In the genomic region with DNA sequence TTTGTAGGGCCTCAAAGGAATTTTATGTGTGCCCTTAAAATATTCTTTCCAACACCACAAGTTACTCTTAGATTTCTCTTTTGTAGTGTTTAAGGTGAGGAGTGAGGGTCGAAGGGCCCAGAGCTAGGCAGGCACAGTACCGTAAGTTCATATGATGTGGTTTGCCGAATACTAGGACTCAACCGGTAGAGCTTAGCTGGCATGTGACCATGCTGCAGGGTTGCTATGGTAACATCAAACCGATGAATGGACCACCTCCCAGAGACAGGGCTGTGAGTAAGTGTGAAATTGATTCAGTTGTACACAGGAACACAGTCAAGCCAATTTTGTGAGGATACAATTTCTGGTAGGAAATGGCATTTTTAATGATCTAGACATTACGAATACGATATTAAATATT, we compare ENCODE assay signal across 11 mouse cellular contexts. TPM values are rescaled to one million over a fixed set of nuclear protein-coding genes. Genes with fewer than 3 reads are reported as not detected.
DNase-seq lines count a peak whose midpoint lies in the region; ATAC-seq and TF ChIP-seq lines count a peak whose summit lies in the region.
"Had no signal": no experiment of that assay in that cellular context is flagged by ENCODE, and none has a peak within 500 bp of the region (broad histone marks: within the 10 kb centered on the region; RNA-seq: fewer than 3 reads in every experiment).

No protein-coding gene starts in this region.

- no peak for TF ChIP-seq POLR2A in thymus, adult 2 months (IDR thresholded peaks at IDR 0.05; ENCODE audit: control insufficient read depth, extremely low read depth, insufficient read depth, low read length, poor library complexity)

- no peak overlapping the region for H3K9ac ChIP-seq in forebrain, embryonic 16.5 days (replicated peaks; ENCODE audit: low read depth, low read length)
- H3K9ac ChIP-seq: kidney, embryonic 15.5 days had no signal

- intact Hi-C loops in left cerebral cortex, postnatal 10 days (cut with DNase I): no loop called here
- intact Hi-C loops in left cerebral cortex, adult 2 months (cut with DNase I): no loop called here

- no peaks in the 10 kb centered on the region for H3K36me3 ChIP-seq in forebrain, embryonic 16.5 days (ENCODE audit: control insufficient read depth, insufficient read depth)
- H3K36me3 ChIP-seq in thymus, adult 2 months (ENCODE audit: control insufficient read depth, insufficient read depth, low read length): no peaks in the 10 kb centered on the region
- H3K36me3 ChIP-seq: kidney, embryonic 15.5 days had no signal

- WGBS in forebrain, embryonic 16.5 days: 31% methylated on average over 7 of the region's 7 CpGs
- WGBS in thymus, adult 2 months: 87% methylated on average over 7 of the region's 7 CpGs

- no peak overlapping the region for H3K27ac ChIP-seq in left cerebral cortex, adult 2 months
- H3K27ac ChIP-seq in forebrain, embryonic 16.5 days (ENCODE audit: low read length): no peak overlapping the region; the same call in 1 of the 2 replicates
- no peak overlapping the region for H3K27ac ChIP-seq in thymus, adult 2 months (ENCODE audit: control insufficient read depth, insufficient read depth, low read length)
- H3K27ac ChIP-seq: kidney, embryonic 15.5 days had no signal

- ATAC-seq in forebrain, embryonic 16.5 days: peak; percentile 92

- no peaks in the 10 kb centered on the region for H3K27me3 ChIP-seq in forebrain, embryonic 16.5 days (replicated peaks; ENCODE audit: control insufficient read depth, insufficient read depth, low read length)
- H3K27me3 ChIP-seq in thymus, adult 2 months (ENCODE audit: control insufficient read depth, insufficient read depth, low read length): no peaks in the 10 kb centered on the region
- H3K27me3 ChIP-seq: kidney, embryonic 15.5 days had no signal

- H3K4me2 ChIP-seq in forebrain, embryonic 16.5 days (ENCODE audit: low read length): no peak overlapping the region
- H3K4me2 ChIP-seq: kidney, embryonic 15.5 days had no signal

- H3K4me1 ChIP-seq in forebrain, embryonic 16.5 days (replicated peaks; ENCODE audit: control insufficient read depth, insufficient read depth, low read length): peaks cover 19% of the 10 kb centered on the region
- H3K4me1 ChIP-seq in thymus, adult 2 months (replicated peaks; ENCODE audit: control insufficient read depth, insufficient read depth, low read length): no peaks in the 10 kb centered on the region
- H3K4me1 ChIP-seq: kidney, embryonic 15.5 days had no signal

- TF ChIP-seq CTCF in left cerebral cortex, adult 2 months (IDR thresholded peaks at IDR 0.05): no peak
- no peak for TF ChIP-seq CTCF in thymus, adult 2 months (IDR thresholded peaks at IDR 0.05; ENCODE audit: borderline replicate concordance, control insufficient read depth, extremely low read depth, insufficient read depth, low read length, poor library complexity)

- H3K4me3 ChIP-seq in left cerebral cortex, adult 2 months: no peak overlapping the region
- no peak overlapping the region for H3K4me3 ChIP-seq in forebrain, embryonic 16.5 days (replicated peaks; ENCODE audit: low read length)
- no peak overlapping the region for H3K4me3 ChIP-seq in thymus, adult 2 months (ENCODE audit: control insufficient read depth, insufficient read depth, low read length)
- H3K4me3 ChIP-seq: kidney, embryonic 15.5 days had no signal

- DNase-seq in left cerebral cortex, postnatal 10 days (ENCODE audit: extremely low spot score in 1 of 2, low spot score in 2 of 2): peak; percentile 30 to 46
- no peak for DNase-seq in left cerebral cortex, adult 2 months (ENCODE audit: extremely low spot score in 1 of 2, low spot score in 2 of 2)
- peak; percentile 47 to 74 for DNase-seq in layer of hippocampus, postnatal 14 days (ENCODE audit: low spot score in 2 of 2)
- peak; percentile 73 to 77 for DNase-seq in right cerebral cortex, postnatal 10 days (ENCODE audit: low spot score in 2 of 2)
- DNase-seq in thymus, adult 2 months: no peak
- DNase-seq in adipocyte (ENCODE audit: low spot score): no peak
- DNase-seq in urinary bladder, adult 2 months (ENCODE audit: low spot score): no peak

- no peaks in the 10 kb centered on the region for H3K9me3 ChIP-seq in forebrain, embryonic 16.5 days (ENCODE audit: control insufficient read depth, low read length)
- H3K9me3 ChIP-seq: kidney, embryonic 15.5 days had no signal

RNA-seq across cellular contexts. Expression of a gene that starts 44.5 kb away (rescaled TPM):
- total RNA-seq in left cerebral cortex, postnatal 10 days (2021): 100 to 1,000 TPM in 1 of 2 experiments, 10 to 100 TPM in 1; 92.5 to 107 TPM
- 10 to 100 TPM; 30.5 to 38.7 TPM for total RNA-seq in left cerebral cortex, adult 2 months (2021)
- 3.4 and 5.8 TPM in 2 replicates for polyA plus RNA-seq in forebrain, embryonic 16.5 days (2015; fragmentation: Nextera tagmentation; extraction: Ambion mirVana)
- total RNA-seq in layer of hippocampus, postnatal 14 days (2021): 10 to 100 TPM; 50.5 to 51.3 TPM
- 0.61 and 0.66 TPM in 2 replicates for polyA plus RNA-seq in thymus, adult 2 months (2012; rRNA removed)
- 0.10 and 0.15 TPM in 2 replicates for polyA plus RNA-seq in urinary bladder, adult 2 months (2012; rRNA removed)
- total RNA-seq: liver, adult 2 months; monocyte, adult 5-6 weeks had no signal
- polyA plus RNA-seq: liver, adult 2 months had no signal

Comparison
In these comparisons a context has a peak if more than half of its experiments do, and no peak if none do; other contexts are left out.
1. DNase-seq: peak in left cerebral cortex, postnatal 10 days (2 of 2), layer of hippocampus, postnatal 14 days (2 of 2) and right cerebral cortex, postnatal 10 days (2 of 2); none in left cerebral cortex, adult 2 months (0 of 2), thymus, adult 2 months (single experiment), adipocyte (single experiment) and urinary bladder, adult 2 months (single experiment).